ENCODE assay signal across 19 mouse cellular contexts in genomic region chr12:76605837-76606236, GRCm38 (mm10).
A peak's percentile ranks its signal among the peaks of the same experiment; 100 is the strongest.
DNase-seq lines count a peak whose midpoint lies in the region; ATAC-seq and TF ChIP-seq lines count a peak whose summit lies in the region.
"Had no signal": no experiment of that assay in that cellular context is flagged by ENCODE, and none has a peak within 500 bp of the region (broad histone marks: within the 10 kb centered on the region; RNA-seq: fewer than 3 reads in every experiment).

No protein-coding gene starts in this region.

- TF ChIP-seq RAD21 in CH12.LX (IDR thresholded peaks at IDR 0.05; ENCODE audit: low read depth, low read length): no peak; the same call in 1 of the 2 replicates

- in situ Hi-C loops in CH12.LX (cut with MboI; ENCODE audit: low pct_ligation_motif_present, low pct_unique_long_range_greater_than_20kb, low sequenced_read_pairs): no loop called here

- dilution Hi-C loops in CH12.LX (cut with MboI; ENCODE audit: extremely low pct_ligation_motif_present, extremely low pct_unique_long_range_greater_than_20kb, low sequenced_read_pairs): no loop called here

- no peak for DNase-seq in heart, postnatal 0 days (ENCODE audit: low spot score)
- DNase-seq in heart, postnatal 14 days: no peak
- no peak for DNase-seq in liver, postnatal 0 days
- no peak for DNase-seq in CH12.LX (ENCODE audit: extremely low read depth)
- no peak for DNase-seq in gastrocnemius, adult 2 months
- no peak for DNase-seq in kidney, postnatal 4 days
- DNase-seq: adrenal gland, postnatal 14 days; cerebellum, postnatal 14 days; embryo, embryonic 11 days; heart, adult 11 months; kidney, adult 2 months; kidney, postnatal 25 days; right cerebral cortex, postnatal 25 days had no signal

- TF ChIP-seq CTCF in heart, postnatal 0 days (IDR thresholded peaks at IDR 0.05; ENCODE audit: low read depth): 0 out of 2 replicates have a peak, but pooled peaks have one; percentile 5
- peak; percentile 35; the same call in 1 of the 2 replicates for TF ChIP-seq CTCF in liver, postnatal 0 days (IDR thresholded peaks at IDR 0.05; ENCODE audit: low read depth)
- peak in 1 of 2 experiments; percentile 34; a peak in 1 of 4 replicates for TF ChIP-seq CTCF in CH12.LX (conservative IDR thresholded peaks at IDR 0.05 in 1 of 2, IDR thresholded peaks at IDR 0.05 in 1 of 2; ENCODE audit: low read depth in 2 of 2, low read length in 2 of 2)
- TF ChIP-seq CTCF in gastrocnemius, adult 2 months (IDR thresholded peaks at IDR 0.05): no peak

- H3K4me1 ChIP-seq in heart, postnatal 0 days (ENCODE audit: control insufficient read depth, insufficient read depth): no peaks in the 10 kb centered on the region
- no peaks in the 10 kb centered on the region for H3K4me1 ChIP-seq in liver, postnatal 0 days (ENCODE audit: insufficient read depth)
- H3K4me1 ChIP-seq in liver, embryonic 12.5 days: no peaks in the 10 kb centered on the region
- no peaks in the 10 kb centered on the region for H3K4me1 ChIP-seq in CH12.LX (ENCODE audit: control insufficient read depth in 1 of 2, insufficient read depth in 2 of 2)
- H3K4me1 ChIP-seq: limb, embryonic 12.5 days; liver, embryonic 15.5 days; neural tube, embryonic 15.5 days had no signal

- intact Hi-C loops in heart, postnatal 14 days (cut with DNase I): loop anchor here (10.0 kb wide), 1 partner anchor 341 kb away; no protein-coding TSS in a partner anchor
- intact Hi-C loops in gastrocnemius, adult 2 months (cut with DNase I): no loop called here

- H3K9me3 ChIP-seq in heart, postnatal 0 days (replicated peaks; ENCODE audit: control insufficient read depth, low read length): no peaks in the 10 kb centered on the region
- H3K9me3 ChIP-seq in liver, postnatal 0 days (ENCODE audit: low read length): no peaks in the 10 kb centered on the region
- no peaks in the 10 kb centered on the region for H3K9me3 ChIP-seq in liver, embryonic 12.5 days (replicated peaks)
- no peaks in the 10 kb centered on the region for H3K9me3 ChIP-seq in CH12.LX (replicated peaks; ENCODE audit: low read length)
- H3K9me3 ChIP-seq: limb, embryonic 12.5 days; liver, embryonic 15.5 days; neural tube, embryonic 15.5 days had no signal

- H3K79me2 ChIP-seq in CH12.LX (replicated peaks; ENCODE audit: control insufficient read depth, extremely low read depth, insufficient read depth, poor library complexity, severe bottlenecking): no peaks in the 10 kb centered on the region

- peaks cover 51% of the 10 kb centered on the region for H3K36me3 ChIP-seq in heart, postnatal 0 days (replicated peaks; ENCODE audit: control insufficient read depth, insufficient read depth, low read length)
- H3K36me3 ChIP-seq in liver, postnatal 0 days (replicated peaks; ENCODE audit: insufficient read depth, low read length): peaks cover 82% of the 10 kb centered on the region
- peaks cover 100% of the 10 kb centered on the region for H3K36me3 ChIP-seq in liver, embryonic 12.5 days
- H3K36me3 ChIP-seq in CH12.LX (replicated peaks in 1 of 2; ENCODE audit: control insufficient read depth in 1 of 2, insufficient read depth in 1 of 2, low read length in 1 of 2): no peaks in the 10 kb centered on the region
- H3K36me3 ChIP-seq: limb, embryonic 12.5 days had no signal

- TF ChIP-seq POLR2A in CH12.LX (IDR thresholded peaks at IDR 0.05; ENCODE audit: low read depth, low read length): no peak

- no peak for TF ChIP-seq EP300 in heart, postnatal 0 days (IDR thresholded peaks at IDR 0.05; ENCODE audit: low read depth)
- TF ChIP-seq EP300 in liver, postnatal 0 days (IDR thresholded peaks at IDR 0.05; ENCODE audit: low read depth): no peak
- no peak for TF ChIP-seq EP300 in CH12.LX (IDR thresholded peaks at IDR 0.05; ENCODE audit: low read length)

- no peak overlapping the region for H3K4me3 ChIP-seq in heart, postnatal 0 days (ENCODE audit: low read depth, low read length)
- H3K4me3 ChIP-seq in liver, postnatal 0 days (ENCODE audit: low read depth, low read length): no peak overlapping the region
- H3K4me3 ChIP-seq in liver, embryonic 12.5 days: no peak overlapping the region
- H3K4me3 ChIP-seq in CH12.LX (replicated peaks in 1 of 3; ENCODE audit: low read depth in 2 of 3, low read length in 2 of 3, poor library complexity in 1 of 3): no peak overlapping the region
- H3K4me3 ChIP-seq in gastrocnemius, adult 2 months: no peak overlapping the region
- H3K4me3 ChIP-seq: limb, embryonic 12.5 days; liver, embryonic 15.5 days; neural tube, embryonic 15.5 days had no signal

- no peaks in the 10 kb centered on the region for H3K27me3 ChIP-seq in heart, postnatal 0 days (ENCODE audit: control insufficient read depth, insufficient read depth, low read length)
- no peaks in the 10 kb centered on the region for H3K27me3 ChIP-seq in liver, postnatal 0 days (ENCODE audit: insufficient read depth, low read length)
- no peaks in the 10 kb centered on the region for H3K27me3 ChIP-seq in liver, embryonic 12.5 days (replicated peaks)
- H3K27me3 ChIP-seq in CH12.LX (replicated peaks): peaks cover 33% of the 10 kb centered on the region
- H3K27me3 ChIP-seq: liver, embryonic 15.5 days; neural tube, embryonic 15.5 days had no signal

- no peak overlapping the region for H3K27ac ChIP-seq in heart, postnatal 0 days (ENCODE audit: low read depth)
- H3K27ac ChIP-seq in liver, postnatal 0 days (ENCODE audit: low read depth): no peak overlapping the region
- H3K27ac ChIP-seq in liver, embryonic 12.5 days: no peak overlapping the region
- no peak overlapping the region for H3K27ac ChIP-seq in CH12.LX (ENCODE audit: insufficient read depth, low read depth)
- no peak overlapping the region for H3K27ac ChIP-seq in gastrocnemius, adult 2 months
- H3K27ac ChIP-seq: limb, embryonic 12.5 days; liver, embryonic 15.5 days; neural tube, embryonic 15.5 days had no signal

- H3K4me2 ChIP-seq in heart, postnatal 0 days (ENCODE audit: low read depth, low read length): no peak overlapping the region
- no peak overlapping the region for H3K4me2 ChIP-seq in liver, postnatal 0 days (ENCODE audit: low read depth, low read length)
- H3K4me2 ChIP-seq in liver, embryonic 12.5 days: no peak overlapping the region
- H3K4me2 ChIP-seq in CH12.LX (ENCODE audit: insufficient read depth, low read depth, poor library complexity, severe bottlenecking): no peak overlapping the region
- H3K4me2 ChIP-seq: limb, embryonic 12.5 days; liver, embryonic 15.5 days; neural tube, embryonic 15.5 days had no signal

- WGBS in heart, postnatal 0 days: 75% methylated on average over 3 of the region's 3 CpGs
- WGBS in liver, postnatal 0 days (ENCODE audit: insufficient replicate concordance): 72% methylated on average over 3 of the region's 3 CpGs
- WGBS in liver, embryonic 12.5 days (ENCODE audit: insufficient replicate concordance): 62% methylated on average over 3 of the region's 3 CpGs

- H3K9ac ChIP-seq in heart, postnatal 0 days (replicated peaks; ENCODE audit: low read depth, low read length): no peak overlapping the region
- no peak overlapping the region for H3K9ac ChIP-seq in liver, postnatal 0 days (replicated peaks)
- no peak overlapping the region for H3K9ac ChIP-seq in liver, embryonic 12.5 days
- H3K9ac ChIP-seq in CH12.LX (ENCODE audit: insufficient read depth, low read depth): no peak overlapping the region
- H3K9ac ChIP-seq: limb, embryonic 12.5 days; liver, embryonic 15.5 days; neural tube, embryonic 15.5 days had no signal

- no peak for ATAC-seq in heart, postnatal 0 days (ENCODE audit: insufficient read depth, low read depth)
- ATAC-seq in liver, postnatal 0 days: peak; percentile 6; the same call in 1 of the 2 replicates
- ATAC-seq in liver, embryonic 12.5 days: no peak; the same call in 1 of the 2 replicates
- 0 out of 2 replicates have a peak, but pooled peaks have one; percentile 22 for ATAC-seq in common myeloid progenitor, adult 5-6 weeks (replicated peaks; ENCODE audit: low read depth, poor library complexity, severe bottlenecking)
- ATAC-seq: forebrain, embryonic 16.5 days had no signal

TF ChIP-seq in CH12.LX, 34 proteins besides CTCF, POLR2A, EP300 and RAD21:
- peak; percentile 18; the same call in 1 of the 2 replicates for TF ChIP-seq SMC3 (IDR thresholded peaks at IDR 0.05; ENCODE audit: low read depth, low read length)
- no peak for TF ChIP-seq CHD1 (IDR thresholded peaks at IDR 0.05; ENCODE audit: low read depth, low read length)

Comparison
In these comparisons a context has a peak if more than half of its experiments do, and no peak if none do; other contexts are left out.
1. ATAC-seq: peak in liver, postnatal 0 days (single experiment) and common myeloid progenitor, adult 5-6 weeks (single experiment); none in heart, postnatal 0 days (single experiment) and liver, embryonic 12.5 days (single experiment).